In the genomic region with DNA sequence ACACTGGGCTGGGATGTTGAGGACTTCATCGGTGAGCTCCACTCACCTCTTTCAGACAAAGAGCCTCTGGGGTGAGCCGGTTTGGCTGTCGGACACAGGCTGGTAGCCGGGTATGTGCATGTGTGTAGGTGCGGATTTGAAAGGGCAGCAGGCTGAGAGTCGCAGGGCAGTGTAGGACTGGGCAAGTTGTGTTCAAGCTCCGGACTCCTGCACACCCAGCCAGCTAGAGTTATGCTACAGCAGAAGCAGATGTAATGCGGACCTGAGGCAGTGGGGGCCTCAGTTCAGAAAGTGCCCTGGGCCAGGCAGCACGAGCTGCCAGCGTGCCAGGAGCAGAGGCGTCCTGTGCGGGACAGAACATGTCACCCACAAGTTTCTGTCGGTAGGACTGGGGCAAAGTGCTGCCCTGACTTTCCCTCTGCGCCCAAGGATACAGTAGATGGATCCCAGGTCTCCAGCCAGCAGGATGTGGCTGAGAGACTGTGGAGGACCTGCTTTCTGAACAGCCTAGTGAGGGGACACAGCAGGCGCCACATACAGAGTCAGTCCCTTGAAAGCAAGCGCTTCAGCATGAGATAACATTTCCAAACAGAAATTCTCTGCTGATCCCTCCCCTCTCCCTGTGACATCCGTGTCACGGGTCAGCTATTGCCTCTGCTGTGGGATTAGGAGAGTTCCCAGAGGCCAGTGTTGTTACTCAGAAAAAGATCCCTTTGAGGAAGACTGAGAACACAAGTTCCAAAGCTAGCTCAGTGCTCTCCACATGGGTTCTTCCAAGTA, we compare ENCODE assay signal across 8 mouse cellular contexts. TPM values are rescaled to one million over a fixed set of nuclear protein-coding genes. Genes with fewer than 3 reads are reported as not detected.
DNase-seq lines count a peak whose midpoint lies in the region; ATAC-seq lines count a peak whose summit lies in the region.

No protein-coding gene starts in this region.

- H3K4me3 ChIP-seq in neural tube, embryonic 11.5 days (ENCODE audit: low read depth, low read length), result peak overlapping the region; percentile 49
- peak overlapping the region; percentile 69 for H3K4me3 ChIP-seq in heart, embryonic 12.5 days
- H3K4me3 ChIP-seq in neural tube, embryonic 15.5 days (replicated peaks), result peak overlapping the region; percentile 37

- no peaks in the 10 kb centered on the region for H3K27me3 ChIP-seq in neural tube, embryonic 11.5 days (ENCODE audit: control insufficient read depth, insufficient read depth, low read length)
- H3K27me3 ChIP-seq in heart, embryonic 12.5 days (replicated peaks), result no peaks in the 10 kb centered on the region
- H3K27me3 ChIP-seq in neural tube, embryonic 15.5 days (replicated peaks), result no peaks in the 10 kb centered on the region

- peak; percentile 53 for DNase-seq in neural tube, embryonic 11.5 days (ENCODE audit: low spot score)
- no peak for DNase-seq in neural tube, embryonic 10.5 days (ENCODE audit: extremely low spot score, low spot score)
- peak; percentile 35 to 60 for DNase-seq in kidney, postnatal 4 days
- DNase-seq in urinary bladder, postnatal 25 days (ENCODE audit: low spot score), result no peak
- DNase-seq in cerebellum, postnatal 4 days (ENCODE audit: low spot score in 2 of 2), result no peak
- no peak for DNase-seq in natural killer cell, adult 2 months (ENCODE audit: low spot score in 2 of 2)

- H3K27ac ChIP-seq in neural tube, embryonic 11.5 days (ENCODE audit: low read depth, low read length), result peak overlapping the region; percentile 87
- H3K27ac ChIP-seq in heart, embryonic 12.5 days (ENCODE audit: poor library complexity, severe bottlenecking), result peak overlapping the region; percentile 95
- peak overlapping the region; percentile 76; the same call in 1 of the 2 replicates for H3K27ac ChIP-seq in neural tube, embryonic 15.5 days (replicated peaks)

- no peaks in the 10 kb centered on the region; the same call in none of the 2 replicates for H3K36me3 ChIP-seq in neural tube, embryonic 11.5 days (ENCODE audit: control insufficient read depth, insufficient read depth, low read length)
- H3K36me3 ChIP-seq in heart, embryonic 12.5 days, result peaks cover 14% of the 10 kb centered on the region
- H3K36me3 ChIP-seq in neural tube, embryonic 15.5 days, result no peaks in the 10 kb centered on the region

- ATAC-seq in neural tube, embryonic 11.5 days (ENCODE audit: insufficient read depth, low FRiP score, low TSS enrichment), result 0 out of 2 replicates have a peak, but pooled peaks have one; percentile 13
- peak; percentile 5; the same call in 1 of the 2 replicates for ATAC-seq in heart, embryonic 12.5 days (ENCODE audit: insufficient number of reproducible peaks, low FRiP score)
- ATAC-seq in neural tube, embryonic 15.5 days (ENCODE audit: low FRiP score), result no peak

- peak overlapping the region; percentile 90 for H3K9ac ChIP-seq in neural tube, embryonic 11.5 days (ENCODE audit: low read length)
- peak overlapping the region; percentile 91 for H3K9ac ChIP-seq in heart, embryonic 12.5 days
- H3K9ac ChIP-seq in neural tube, embryonic 15.5 days (replicated peaks), result peak overlapping the region; percentile 29

- peaks cover 22% of the 10 kb centered on the region for H3K4me1 ChIP-seq in neural tube, embryonic 11.5 days (ENCODE audit: control insufficient read depth, insufficient read depth, low read length)
- peaks cover 60% of the 10 kb centered on the region for H3K4me1 ChIP-seq in heart, embryonic 12.5 days (replicated peaks)
- peaks cover 46% of the 10 kb centered on the region for H3K4me1 ChIP-seq in neural tube, embryonic 15.5 days

- WGBS in neural tube, embryonic 11.5 days, result 20% methylated on average over 18 of the region's 18 CpGs
- WGBS in heart, embryonic 12.5 days, result 7% methylated on average over 18 of the region's 18 CpGs
- 18% methylated on average over 18 of the region's 18 CpGs for WGBS in neural tube, embryonic 15.5 days

- H3K9me3 ChIP-seq in neural tube, embryonic 11.5 days (ENCODE audit: control insufficient read depth, low read length), result no peaks in the 10 kb centered on the region
- no peaks in the 10 kb centered on the region for H3K9me3 ChIP-seq in heart, embryonic 12.5 days (replicated peaks)
- no peaks in the 10 kb centered on the region for H3K9me3 ChIP-seq in neural tube, embryonic 15.5 days (replicated peaks)

- peak overlapping the region; percentile 70 for H3K4me2 ChIP-seq in neural tube, embryonic 11.5 days (ENCODE audit: low read depth)
- peak overlapping the region; percentile 94 for H3K4me2 ChIP-seq in heart, embryonic 12.5 days
- peak overlapping the region; percentile 56 for H3K4me2 ChIP-seq in neural tube, embryonic 15.5 days

RNA-seq across cellular contexts. Expression of a gene that starts 1.0 kb away (rescaled TPM):
- 23.9 and 26.5 TPM in 2 replicates for polyA plus RNA-seq in neural tube, embryonic 11.5 days (2014; fragmentation: Nextera tagmentation; extraction: Ambion mirVana)
- 54.6 and 54.7 TPM in 2 replicates for polyA plus RNA-seq in heart, embryonic 12.5 days (2016; fragmentation: Nextera tagmentation; extraction: Ambion mirVana)
- 12.0 and 18.0 TPM in 2 replicates for polyA plus RNA-seq in neural tube, embryonic 15.5 days (2015; fragmentation: Nextera tagmentation; extraction: Ambion mirVana)

Comparison
In these comparisons a context has a peak if more than half of its experiments do, and no peak if none do; other contexts are left out.
1. DNase-seq: peak in neural tube, embryonic 11.5 days (single experiment) and kidney, postnatal 4 days (2 of 2); none in neural tube, embryonic 10.5 days (single experiment), urinary bladder, postnatal 25 days (single experiment), cerebellum, postnatal 4 days (0 of 2) and natural killer cell, adult 2 months (0 of 2).
2. H3K9ac ChIP-seq: peak in every context shown above with its lines; median percentile 91 in heart, embryonic 12.5 days; 90 in neural tube, embryonic 11.5 days; 29 in neural tube, embryonic 15.5 days.
3. Peak in every context shown above with its lines, with median percentiles within 50 percentile points of each other: H3K27ac ChIP-seq, H3K4me2 ChIP-seq and H3K4me3 ChIP-seq.